Mouse (Mus musculus): Measurements from ENCODE around the gene Nkain4. TPM values are rescaled to one million over a fixed set of nuclear protein-coding genes. Genes with fewer than 3 reads are reported as not detected.

Nkain4 gene
- polyA plus RNA-seq (2014; fragmentation: Nextera tagmentation; extraction: Ambion mirVana) = 89.6 and 94.9 TPM in 2 replicates

GRCm38 (mm10) chr2:180954061-180955047 lies at the start of gene Nkain4:
Nkain4 (minus strand) TSS chr2:180954699.
- WGBS = under 1% methylated on average over 52 of the region's 52 CpGs
- Histone ChIP-seq H3K9me3 (ENCODE audit: control insufficient read depth, low read length) (no peaks in the 10 kb centered on the region), H3K27me3 (ENCODE audit: control insufficient read depth, insufficient read depth, low read length) (no peaks in the 10 kb centered on the region), H3K4me1 (ENCODE audit: control insufficient read depth, insufficient read depth, low read length) (peaks cover 31% of the 10 kb centered on the region), H3K9ac (replicated peaks; ENCODE audit: low read length) (peak within 1 kb of the TSS; percentile 83), H3K4me2 (ENCODE audit: low read length) (peak within 1 kb of the TSS; percentile 80), H3K27ac (replicated peaks; ENCODE audit: low read depth, low read length) (peak within 1 kb of the TSS; percentile 95), H3K36me3 (ENCODE audit: control insufficient read depth, insufficient read depth, low read length) (no peaks in the 10 kb centered on the region), H3K4me3 (replicated peaks; ENCODE audit: low read depth, low read length) (peak within 1 kb of the TSS; percentile 67)
- DNase-seq (peak; percentile 93), ATAC-seq (ENCODE audit: low FRiP score, low TSS enrichment) (peak; percentile 92)

DNA sequence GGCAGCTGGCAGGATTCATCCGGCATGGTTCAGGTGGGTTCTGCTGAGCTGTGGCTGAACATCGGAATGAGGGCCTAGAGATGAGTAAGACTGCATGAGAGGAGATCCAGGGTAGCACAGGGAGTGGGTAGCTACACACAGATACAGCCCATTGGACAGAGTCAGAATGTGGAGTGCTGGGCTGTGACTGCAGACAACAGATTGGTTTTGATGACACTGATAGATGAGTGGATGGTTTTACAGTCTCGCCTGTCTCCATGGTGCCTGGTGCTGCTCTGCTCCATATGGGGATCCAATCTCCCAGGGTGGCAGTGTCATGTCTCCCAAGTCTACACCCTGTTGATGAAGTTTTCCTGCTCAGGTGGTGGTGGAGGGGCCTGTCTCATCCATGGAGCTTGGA lies 42.4 kb upstream of the Nkain4 start:
- Histone ChIP-seq H3K27ac (replicated peaks; ENCODE audit: low read depth, low read length) (no peak overlapping the region), H3K4me2 (ENCODE audit: low read length) (no peak overlapping the region), H3K36me3 (ENCODE audit: control insufficient read depth, insufficient read depth, low read length) (no peaks in the 10 kb centered on the region), H3K9ac (replicated peaks; ENCODE audit: low read length) (no peak overlapping the region), H3K27me3 (ENCODE audit: control insufficient read depth, insufficient read depth, low read length) (no peaks in the 10 kb centered on the region), H3K4me3 (replicated peaks; ENCODE audit: low read depth, low read length) (no peak overlapping the region), H3K4me1 (ENCODE audit: control insufficient read depth, insufficient read depth, low read length) (no peaks in the 10 kb centered on the region), H3K9me3 (ENCODE audit: control insufficient read depth, low read length) (no peaks in the 10 kb centered on the region)
- ATAC-seq (ENCODE audit: low FRiP score, low TSS enrichment) (no peak), DNase-seq (no peak)
- WGBS = 62% methylated on average over 3 of the region's 3 CpGs

DNA sequence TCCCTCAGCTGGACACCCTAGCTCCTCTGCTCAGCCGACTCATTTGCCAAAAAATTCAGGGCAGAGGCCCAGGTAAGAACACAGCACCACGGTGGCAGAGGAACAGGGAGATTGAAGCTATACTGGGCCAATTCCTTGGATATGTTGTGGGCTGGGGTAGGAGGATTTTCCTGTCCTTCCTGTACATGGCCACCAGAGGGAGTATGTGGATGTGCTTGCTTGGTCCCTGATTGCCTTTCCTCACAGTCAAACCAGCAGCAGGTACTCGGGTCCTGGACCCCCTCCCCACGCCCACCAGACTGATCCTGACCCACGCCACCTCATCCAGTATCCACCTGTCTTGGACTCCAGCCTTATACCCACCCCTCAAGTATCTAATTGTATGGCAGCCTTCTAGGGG lies 41.9 kb upstream of the Nkain4 start:
- H3K4me3 ChIP-seq (replicated peaks; ENCODE audit: low read depth, low read length) = no peak overlapping the region
- peak; percentile 53 for ATAC-seq (ENCODE audit: low FRiP score, low TSS enrichment)
- H3K9ac ChIP-seq (replicated peaks; ENCODE audit: low read length) = no peak overlapping the region
- no peaks in the 10 kb centered on the region for H3K36me3 ChIP-seq (ENCODE audit: control insufficient read depth, insufficient read depth, low read length)
- no peaks in the 10 kb centered on the region for H3K9me3 ChIP-seq (ENCODE audit: control insufficient read depth, low read length)
- no peak overlapping the region for H3K4me2 ChIP-seq (ENCODE audit: low read length)
- WGBS = 19% methylated on average over 5 of the region's 5 CpGs
- no peaks in the 10 kb centered on the region for H3K27me3 ChIP-seq (ENCODE audit: control insufficient read depth, insufficient read depth, low read length)
- no peaks in the 10 kb centered on the region for H3K4me1 ChIP-seq (ENCODE audit: control insufficient read depth, insufficient read depth, low read length)
- H3K27ac ChIP-seq (replicated peaks; ENCODE audit: low read depth, low read length) = no peak overlapping the region
- peak; percentile 84 for DNase-seq

GRCm38 (mm10) chr2:180995457-180995856 lies 41.0 kb upstream of the Nkain4 start:
- H3K4me3 ChIP-seq (replicated peaks; ENCODE audit: low read depth, low read length) = no peak overlapping the region
- WGBS = 77% methylated on average over 4 of the region's 4 CpGs
- no peak overlapping the region for H3K4me2 ChIP-seq (ENCODE audit: low read length)
- H3K27ac ChIP-seq (replicated peaks; ENCODE audit: low read depth, low read length) = no peak overlapping the region
- H3K9me3 ChIP-seq (ENCODE audit: control insufficient read depth, low read length) = no peaks in the 10 kb centered on the region
- no peak overlapping the region for H3K9ac ChIP-seq (replicated peaks; ENCODE audit: low read length)
- H3K27me3 ChIP-seq (ENCODE audit: control insufficient read depth, insufficient read depth, low read length) = no peaks in the 10 kb centered on the region
- no peaks in the 10 kb centered on the region for H3K4me1 ChIP-seq (ENCODE audit: control insufficient read depth, insufficient read depth, low read length)
- no peaks in the 10 kb centered on the region for H3K36me3 ChIP-seq (ENCODE audit: control insufficient read depth, insufficient read depth, low read length)
- no peak for ATAC-seq (ENCODE audit: low FRiP score, low TSS enrichment)
- DNase-seq = no peak

- H3K36me3 ChIP-seq (ENCODE audit: control insufficient read depth, insufficient read depth, low read length) = no peaks in the 10 kb centered on the region
- ATAC-seq (ENCODE audit: low FRiP score, low TSS enrichment) = no peak
- 76% methylated on average over 2 of the region's 2 CpGs for WGBS
- H3K27ac ChIP-seq (replicated peaks; ENCODE audit: low read depth, low read length) = no peak overlapping the region
- H3K9ac ChIP-seq (replicated peaks; ENCODE audit: low read length) = no peak overlapping the region
- no peak overlapping the region for H3K4me2 ChIP-seq (ENCODE audit: low read length)
- no peak overlapping the region for H3K4me3 ChIP-seq (replicated peaks; ENCODE audit: low read depth, low read length)
- no peaks in the 10 kb centered on the region for H3K4me1 ChIP-seq (ENCODE audit: control insufficient read depth, insufficient read depth, low read length)
- H3K27me3 ChIP-seq (ENCODE audit: control insufficient read depth, insufficient read depth, low read length) = no peaks in the 10 kb centered on the region
- no peaks in the 10 kb centered on the region for H3K9me3 ChIP-seq (ENCODE audit: control insufficient read depth, low read length)
- no peak for DNase-seq
Observed at GRCm38 (mm10) chr2:180994360-180994759, 39.9 kb upstream of the Nkain4 start.

DNA sequence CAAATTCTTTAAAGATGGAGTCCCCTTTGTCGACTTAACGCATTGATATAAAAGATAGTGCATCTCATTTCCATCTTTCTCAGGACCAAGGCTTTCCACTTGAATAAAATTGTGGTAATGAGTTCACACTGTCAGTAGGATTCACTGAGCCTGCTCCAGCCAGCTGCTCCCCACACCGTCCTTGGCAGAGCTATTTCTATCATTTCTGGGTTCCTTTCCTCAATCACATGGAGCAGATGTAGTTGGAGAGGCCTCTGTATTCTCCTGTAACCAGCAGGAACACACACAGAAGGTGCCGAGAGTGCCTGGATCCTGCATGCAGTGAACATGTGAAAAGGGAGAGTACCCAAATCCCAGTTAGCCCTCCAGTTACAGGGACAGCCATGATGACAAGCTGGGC lies 35.8 kb upstream of the Nkain4 start:
- Histone ChIP-seq H3K4me2 (ENCODE audit: low read length) (no peak overlapping the region), H3K27ac (replicated peaks; ENCODE audit: low read depth, low read length) (no peak overlapping the region), H3K9ac (replicated peaks; ENCODE audit: low read length) (no peak overlapping the region), H3K36me3 (ENCODE audit: control insufficient read depth, insufficient read depth, low read length) (no peaks in the 10 kb centered on the region), H3K4me1 (ENCODE audit: control insufficient read depth, insufficient read depth, low read length) (peaks cover 10% of the 10 kb centered on the region; the same call in 1 of the 2 replicates), H3K4me3 (replicated peaks; ENCODE audit: low read depth, low read length) (no peak overlapping the region), H3K27me3 (ENCODE audit: control insufficient read depth, insufficient read depth, low read length) (no peaks in the 10 kb centered on the region), H3K9me3 (ENCODE audit: control insufficient read depth, low read length) (no peaks in the 10 kb centered on the region)
- DNase-seq (no peak), ATAC-seq (ENCODE audit: low FRiP score, low TSS enrichment) (no peak)
- WGBS = 66% methylated on average over 4 of the region's 4 CpGs

DNA sequence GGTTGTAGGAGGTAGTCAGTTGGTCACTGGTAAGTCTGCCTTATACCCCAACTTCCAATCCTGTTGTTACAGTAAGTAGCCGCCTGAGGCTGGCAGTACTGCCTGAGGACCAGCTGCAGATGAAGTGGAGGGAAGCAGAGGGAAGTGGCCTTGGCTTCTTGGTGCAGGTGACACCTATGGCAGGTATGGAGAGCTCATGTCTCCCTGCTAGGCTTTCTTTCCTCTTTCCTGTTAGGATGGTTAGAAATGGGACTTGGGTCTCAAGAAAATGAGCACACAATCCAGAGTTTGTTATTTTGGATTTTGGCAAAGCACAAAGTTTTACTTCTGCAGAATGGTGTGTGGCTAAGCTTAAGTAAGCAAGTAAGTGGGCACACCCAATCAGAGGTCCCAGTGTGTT lies 34.4 kb upstream of the Nkain4 start:
- H3K27ac ChIP-seq (replicated peaks; ENCODE audit: low read depth, low read length) = no peak overlapping the region
- WGBS = 79% methylated on average over 1 of the region's 1 CpGs
- H3K4me1 ChIP-seq (ENCODE audit: control insufficient read depth, insufficient read depth, low read length) = peaks cover 10% of the 10 kb centered on the region; the same call in 1 of the 2 replicates
- H3K4me2 ChIP-seq (ENCODE audit: low read length) = no peak overlapping the region
- DNase-seq (no peak), ATAC-seq (ENCODE audit: low FRiP score, low TSS enrichment) (no peak)
- H3K9ac ChIP-seq (replicated peaks; ENCODE audit: low read length) = no peak overlapping the region
- no peaks in the 10 kb centered on the region for H3K27me3 ChIP-seq (ENCODE audit: control insufficient read depth, insufficient read depth, low read length)
- H3K4me3 ChIP-seq (replicated peaks; ENCODE audit: low read depth, low read length) = no peak overlapping the region
- no peaks in the 10 kb centered on the region for H3K36me3 ChIP-seq (ENCODE audit: control insufficient read depth, insufficient read depth, low read length)
- no peaks in the 10 kb centered on the region for H3K9me3 ChIP-seq (ENCODE audit: control insufficient read depth, low read length)

DNA sequence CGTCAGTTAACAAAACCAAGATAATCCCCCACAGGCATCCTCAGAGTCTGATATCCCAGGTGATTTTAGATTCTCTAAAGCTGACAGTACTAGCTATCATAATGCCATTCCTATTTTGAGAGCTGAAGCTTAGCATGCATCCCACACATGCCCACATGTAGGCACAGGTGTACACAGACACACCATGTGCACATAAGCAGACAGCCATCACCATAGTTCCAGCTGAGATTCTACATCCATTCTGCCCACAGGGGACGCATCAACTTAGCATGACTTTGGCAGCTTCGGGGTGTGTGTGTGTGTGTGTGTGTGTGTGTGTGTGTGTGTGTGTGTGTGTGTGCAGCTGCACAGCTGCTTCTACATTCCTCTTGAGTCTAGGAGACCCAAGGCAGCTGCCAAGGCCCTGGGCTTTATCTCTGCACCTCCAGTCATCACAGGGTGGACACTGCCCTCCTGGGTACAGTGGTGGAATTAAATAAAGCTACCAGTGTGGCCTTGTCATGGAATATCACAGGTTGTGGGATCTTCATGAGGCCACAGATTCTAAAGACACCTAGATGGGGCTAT lies 33.9 kb upstream of the Nkain4 start:
- peak; percentile 19 for DNase-seq
- H3K36me3 ChIP-seq (ENCODE audit: control insufficient read depth, insufficient read depth, low read length) = peaks cover 5% of the 10 kb centered on the region
- peaks cover 10% of the 10 kb centered on the region; the same call in 1 of the 2 replicates for H3K4me1 ChIP-seq (ENCODE audit: control insufficient read depth, insufficient read depth, low read length)
- no peak overlapping the region for H3K9ac ChIP-seq (replicated peaks; ENCODE audit: low read length)
- H3K9me3 ChIP-seq (ENCODE audit: control insufficient read depth, low read length) = no peaks in the 10 kb centered on the region
- WGBS = 42% methylated on average over 3 of the region's 3 CpGs
- no peaks in the 10 kb centered on the region for H3K27me3 ChIP-seq (ENCODE audit: control insufficient read depth, insufficient read depth, low read length)
- H3K27ac ChIP-seq (replicated peaks; ENCODE audit: low read depth, low read length) = no peak overlapping the region
- no peak for ATAC-seq (ENCODE audit: low FRiP score, low TSS enrichment)
- H3K4me2 ChIP-seq (ENCODE audit: low read length) = no peak overlapping the region
- H3K4me3 ChIP-seq (replicated peaks; ENCODE audit: low read depth, low read length) = no peak overlapping the region
